8 mouse cellular contexts compared by ENCODE assay signal in genomic region chr12:25095974-25096639, GRCm38 (mm10). TPM values are rescaled to one million over a fixed set of nuclear protein-coding genes. Genes with fewer than 3 reads are reported as not detected.
DNase-seq lines count a peak whose midpoint lies in the region; ATAC-seq and TF ChIP-seq lines count a peak whose summit lies in the region.

No protein-coding gene starts in this region.

- intact Hi-C loops in heart, postnatal 14 days (cut with DNase I), result loop anchor here (5.0 to 10.0 kb wide), 3 partner anchors 66 to 979 kb away; no protein-coding TSS in a partner anchor

- peak overlapping the region; percentile 67 for H3K4me3 ChIP-seq in forebrain, embryonic 14.5 days (ENCODE audit: low read depth, low read length)
- H3K4me3 ChIP-seq in liver, embryonic 16.5 days (ENCODE audit: low read depth, low read length), result peak overlapping the region; percentile 67
- peak overlapping the region; percentile 69 for H3K4me3 ChIP-seq in neural tube, embryonic 12.5 days
- H3K4me3 ChIP-seq in stomach, postnatal 0 days (ENCODE audit: low read depth, low read length), result peak overlapping the region; percentile 78

- no peak for TF ChIP-seq EP300 in stomach, postnatal 0 days (optimal IDR thresholded peaks at IDR 0.05)

- TF ChIP-seq CTCF in stomach, postnatal 0 days (IDR thresholded peaks at IDR 0.05; ENCODE audit: low read depth), result peak; percentile 38; the same call in 1 of the 2 replicates

- H3K4me1 ChIP-seq in forebrain, embryonic 14.5 days (ENCODE audit: control insufficient read depth, insufficient read depth, low read length), result peaks cover 29% of the 10 kb centered on the region
- H3K4me1 ChIP-seq in liver, embryonic 16.5 days (ENCODE audit: control insufficient read depth, low read depth, low read length), result no peaks in the 10 kb centered on the region; the same call in none of the 2 replicates
- peaks cover 61% of the 10 kb centered on the region for H3K4me1 ChIP-seq in neural tube, embryonic 12.5 days
- H3K4me1 ChIP-seq in stomach, postnatal 0 days (replicated peaks; ENCODE audit: control insufficient read depth, insufficient read depth), result peaks cover 12% of the 10 kb centered on the region

- H3K27ac ChIP-seq in forebrain, embryonic 14.5 days (ENCODE audit: low read depth, low read length), result peak overlapping the region; percentile 74
- peak overlapping the region; percentile 87 for H3K27ac ChIP-seq in liver, embryonic 16.5 days (ENCODE audit: low read length)
- H3K27ac ChIP-seq in neural tube, embryonic 12.5 days, result peak overlapping the region; percentile 75
- H3K27ac ChIP-seq in stomach, postnatal 0 days (replicated peaks), result peak overlapping the region; percentile 98

- under 1% methylated on average over 41 of the region's 41 CpGs for WGBS in forebrain, embryonic 14.5 days
- WGBS in large intestine, adult 2 months, result under 1% methylated on average over 41 of the region's 41 CpGs
- WGBS in liver, embryonic 16.5 days (ENCODE audit: insufficient replicate concordance), result 0% methylated on average over 41 of the region's 41 CpGs
- WGBS in neural tube, embryonic 12.5 days, result under 1% methylated on average over 41 of the region's 41 CpGs
- WGBS in stomach, postnatal 0 days, result under 1% methylated on average over 40 of the region's 41 CpGs

- peak; percentile 96 for DNase-seq in ES-CJ7 (ENCODE audit: low read depth, low spot score)
- DNase-seq in cerebellum, adult 11 months, result peak; percentile 93
- DNase-seq in forebrain, embryonic 14.5 days (ENCODE audit: low spot score), result peak; percentile 99
- DNase-seq in heart, postnatal 14 days, result peak; percentile 96 to 97
- DNase-seq in large intestine, adult 2 months (ENCODE audit: low read depth, low spot score), result peak; percentile 98
- peak; percentile 97 for DNase-seq in stomach, postnatal 0 days (ENCODE audit: low spot score)

- peak overlapping the region; percentile 80 for H3K9ac ChIP-seq in forebrain, embryonic 14.5 days (ENCODE audit: low read length)
- peak overlapping the region; percentile 63 for H3K9ac ChIP-seq in liver, embryonic 16.5 days (ENCODE audit: low read depth, low read length)
- H3K9ac ChIP-seq in neural tube, embryonic 12.5 days, result peak overlapping the region; percentile 68
- peak overlapping the region; percentile 83 for H3K9ac ChIP-seq in stomach, postnatal 0 days (ENCODE audit: low read length)

- H3K27me3 ChIP-seq in forebrain, embryonic 14.5 days (replicated peaks; ENCODE audit: control insufficient read depth, insufficient read depth, low read length), result no peaks in the 10 kb centered on the region
- peaks cover 81% of the 10 kb centered on the region for H3K27me3 ChIP-seq in liver, embryonic 16.5 days (ENCODE audit: control insufficient read depth, insufficient read depth, low read depth, low read length)
- H3K27me3 ChIP-seq in neural tube, embryonic 12.5 days (replicated peaks), result no peaks in the 10 kb centered on the region
- H3K27me3 ChIP-seq in stomach, postnatal 0 days (ENCODE audit: control insufficient read depth, insufficient read depth, low read length), result no peaks in the 10 kb centered on the region

- ATAC-seq in forebrain, embryonic 14.5 days, result peak; percentile 88
- ATAC-seq in liver, embryonic 16.5 days (ENCODE audit: low read depth), result peak; percentile 79
- ATAC-seq in neural tube, embryonic 12.5 days (ENCODE audit: low FRiP score, low read depth), result peak; percentile 81
- peak; percentile 91 for ATAC-seq in stomach, postnatal 0 days (ENCODE audit: low FRiP score, low TSS enrichment)

- peak overlapping the region; percentile 97 for H3K4me2 ChIP-seq in forebrain, embryonic 14.5 days (ENCODE audit: low read length)
- peak overlapping the region; percentile 70 for H3K4me2 ChIP-seq in liver, embryonic 16.5 days (ENCODE audit: low read depth, low read length)
- H3K4me2 ChIP-seq in neural tube, embryonic 12.5 days (replicated peaks), result peak overlapping the region; percentile 96
- H3K4me2 ChIP-seq in stomach, postnatal 0 days (replicated peaks; ENCODE audit: low read depth), result peak overlapping the region; percentile 91

- H3K9me3 ChIP-seq in forebrain, embryonic 14.5 days (replicated peaks; ENCODE audit: control insufficient read depth, low read length), result no peaks in the 10 kb centered on the region
- no peaks in the 10 kb centered on the region for H3K9me3 ChIP-seq in liver, embryonic 16.5 days (replicated peaks; ENCODE audit: control insufficient read depth, low read length)
- H3K9me3 ChIP-seq in neural tube, embryonic 12.5 days, result no peaks in the 10 kb centered on the region
- H3K9me3 ChIP-seq in stomach, postnatal 0 days (ENCODE audit: control insufficient read depth, low read length), result no peaks in the 10 kb centered on the region

- H3K36me3 ChIP-seq in forebrain, embryonic 14.5 days (ENCODE audit: control insufficient read depth, insufficient read depth, low read length), result no peaks in the 10 kb centered on the region
- H3K36me3 ChIP-seq in liver, embryonic 16.5 days (ENCODE audit: control insufficient read depth, insufficient read depth), result no peaks in the 10 kb centered on the region
- no peaks in the 10 kb centered on the region for H3K36me3 ChIP-seq in neural tube, embryonic 12.5 days
- no peaks in the 10 kb centered on the region for H3K36me3 ChIP-seq in stomach, postnatal 0 days (ENCODE audit: control insufficient read depth, insufficient read depth, low read length)

RNA-seq across cellular contexts. Expression of gene Id2, which starts 0.8 kb away (rescaled TPM):
- 538 and 542 TPM in 2 replicates for polyA plus RNA-seq in forebrain, embryonic 14.5 days (2014; fragmentation: Nextera tagmentation; extraction: Ambion mirVana)
- total RNA-seq in heart, postnatal 14 days (2021), result 10 to 100 TPM; 13.6 to 14.6 TPM
- 37.8 and 59.0 TPM in 2 replicates for polyA plus RNA-seq in large intestine, adult 2 months (2012; rRNA removed)
- 127 and 140 TPM in 2 replicates for polyA plus RNA-seq in liver, embryonic 16.5 days (2015; fragmentation: Nextera tagmentation; extraction: Ambion mirVana)
- 203 and 211 TPM in 2 replicates for polyA plus RNA-seq in neural tube, embryonic 12.5 days (2016; fragmentation: Nextera tagmentation; extraction: Ambion mirVana)
- polyA plus RNA-seq in stomach, postnatal 0 days (2015; fragmentation: Nextera tagmentation; extraction: Ambion mirVana), result 315 and 330 TPM in 2 replicates

Comparison
In these comparisons a context has a peak if more than half of its experiments do, and no peak if none do; other contexts are left out.
1. Peak in every context shown above with its lines: DNase-seq, ATAC-seq, H3K4me3 ChIP-seq and H3K27ac ChIP-seq.